In the genomic region with DNA sequence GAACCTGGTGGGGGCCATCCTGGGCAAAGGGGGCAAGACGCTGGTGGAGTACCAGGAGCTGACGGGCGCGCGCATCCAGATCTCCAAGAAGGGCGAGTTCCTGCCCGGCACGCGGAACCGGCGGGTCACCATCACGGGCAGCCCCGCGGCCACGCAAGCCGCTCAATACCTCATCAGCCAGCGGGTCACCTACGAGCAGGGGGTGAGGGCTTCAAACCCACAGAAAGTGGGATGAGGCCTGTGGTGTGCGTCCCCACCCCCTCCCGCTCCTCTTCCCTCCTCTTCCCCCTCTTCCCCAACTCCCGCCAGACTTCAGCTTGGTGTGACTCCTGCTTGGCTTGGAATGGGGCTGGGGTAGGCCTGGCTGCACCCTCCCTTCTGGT, we compare ENCODE assay signal across 7 mouse cellular contexts. TPM values are rescaled to one million over a fixed set of nuclear protein-coding genes. Genes with fewer than 3 reads are reported as not detected.
DNase-seq lines count a peak whose midpoint lies in the region; ATAC-seq and TF ChIP-seq lines count a peak whose summit lies in the region.

No protein-coding gene starts in this region.

- no peaks in the 10 kb centered on the region for H3K36me3 ChIP-seq in lung, postnatal 0 days (ENCODE audit: insufficient read depth, low read length)
- H3K36me3 ChIP-seq in embryonic facial prominence, embryonic 15.5 days: no peaks in the 10 kb centered on the region
- H3K36me3 ChIP-seq in intestine, embryonic 14.5 days (ENCODE audit: control insufficient read depth, insufficient read depth, low read length): no peaks in the 10 kb centered on the region
- peaks cover 52% of the 10 kb centered on the region for H3K36me3 ChIP-seq in neural tube, embryonic 13.5 days

- H3K9ac ChIP-seq in lung, postnatal 0 days (replicated peaks; ENCODE audit: low read depth): no peak overlapping the region; the same call in 1 of the 2 replicates
- peak overlapping the region; percentile 51 for H3K9ac ChIP-seq in embryonic facial prominence, embryonic 15.5 days
- peak overlapping the region; percentile 46 for H3K9ac ChIP-seq in intestine, embryonic 14.5 days (ENCODE audit: low read length)
- H3K9ac ChIP-seq in neural tube, embryonic 13.5 days: peak overlapping the region; percentile 65

- H3K27me3 ChIP-seq in lung, postnatal 0 days (replicated peaks; ENCODE audit: insufficient read depth, low read length): peaks cover 13% of the 10 kb centered on the region; the same call in 1 of the 2 replicates
- H3K27me3 ChIP-seq in embryonic facial prominence, embryonic 15.5 days: peaks cover 74% of the 10 kb centered on the region
- H3K27me3 ChIP-seq in intestine, embryonic 14.5 days (replicated peaks; ENCODE audit: control insufficient read depth, insufficient read depth, low read length): peaks cover 74% of the 10 kb centered on the region
- H3K27me3 ChIP-seq in neural tube, embryonic 13.5 days: peaks cover 6% of the 10 kb centered on the region

- DNase-seq in lung, postnatal 0 days (ENCODE audit: low spot score): peak; percentile 19
- no peak for DNase-seq in lung, postnatal 10 days
- peak; percentile 57 for DNase-seq in intestine, embryonic 14.5 days (ENCODE audit: low spot score)
- no peak for DNase-seq in layer of hippocampus, postnatal 14 days (ENCODE audit: low spot score in 2 of 2)

- TF ChIP-seq EP300 in lung, postnatal 0 days (IDR thresholded peaks at IDR 0.05): no peak

- H3K4me3 ChIP-seq in lung, postnatal 0 days (ENCODE audit: low read depth, low read length): peak overlapping the region; percentile 51
- H3K4me3 ChIP-seq in embryonic facial prominence, embryonic 15.5 days (replicated peaks): peak overlapping the region; percentile 60
- peak overlapping the region; percentile 59 for H3K4me3 ChIP-seq in intestine, embryonic 14.5 days (ENCODE audit: low read depth, low read length)
- peak overlapping the region; percentile 38 for H3K4me3 ChIP-seq in neural tube, embryonic 13.5 days

- H3K9me3 ChIP-seq in lung, postnatal 0 days (ENCODE audit: low read length): no peaks in the 10 kb centered on the region
- H3K9me3 ChIP-seq in embryonic facial prominence, embryonic 15.5 days (replicated peaks): no peaks in the 10 kb centered on the region
- H3K9me3 ChIP-seq in intestine, embryonic 14.5 days (ENCODE audit: control insufficient read depth, low read length): no peaks in the 10 kb centered on the region
- no peaks in the 10 kb centered on the region for H3K9me3 ChIP-seq in neural tube, embryonic 13.5 days

- WGBS in lung, postnatal 0 days: 5% methylated on average over 16 of the region's 21 CpGs
- whole genome bisulfite sequencing in embryonic facial prominence, embryonic 15.5 days: under 1% methylated on average over 21 of the region's 21 CpGs
- WGBS in intestine, embryonic 14.5 days: 1% methylated on average over 21 of the region's 21 CpGs
- WGBS in neural tube, embryonic 13.5 days: 5% methylated on average over 20 of the region's 21 CpGs

- ATAC-seq in lung, postnatal 0 days: no peak
- ATAC-seq in embryonic facial prominence, embryonic 15.5 days (ENCODE audit: insufficient number of reproducible peaks, low FRiP score, low TSS enrichment, low read depth): no peak; the same call in 1 of the 2 replicates
- peak; percentile 8; the same call in 1 of the 2 replicates for ATAC-seq in intestine, embryonic 14.5 days (replicated peaks; ENCODE audit: low FRiP score, low TSS enrichment, low read depth)
- ATAC-seq in neural tube, embryonic 13.5 days (ENCODE audit: low read depth): no peak
- ATAC-seq in monocyte, adult 5-6 weeks (replicated peaks; ENCODE audit: insufficient number of reproducible peaks, low FRiP score, low TSS enrichment, poor library complexity, severe bottlenecking): no peak

- H3K27ac ChIP-seq in lung, postnatal 0 days (ENCODE audit: low read length): peak overlapping the region; percentile 57
- no peak overlapping the region for H3K27ac ChIP-seq in embryonic facial prominence, embryonic 15.5 days (replicated peaks)
- H3K27ac ChIP-seq in intestine, embryonic 14.5 days (ENCODE audit: low read depth): no peak overlapping the region
- peak overlapping the region; percentile 80 for H3K27ac ChIP-seq in neural tube, embryonic 13.5 days (replicated peaks)

- H3K4me1 ChIP-seq in lung, postnatal 0 days (ENCODE audit: insufficient read depth, low read depth, low read length): no peaks in the 10 kb centered on the region
- peaks cover 21% of the 10 kb centered on the region for H3K4me1 ChIP-seq in embryonic facial prominence, embryonic 15.5 days
- H3K4me1 ChIP-seq in intestine, embryonic 14.5 days (replicated peaks; ENCODE audit: control insufficient read depth, insufficient read depth, low read length): 0 out of 2 replicates have a peak, but pooled peaks cover 7% of the 10 kb centered on the region
- peaks cover 72% of the 10 kb centered on the region for H3K4me1 ChIP-seq in neural tube, embryonic 13.5 days (replicated peaks)

- no peak for TF ChIP-seq CTCF in lung, postnatal 0 days (IDR thresholded peaks at IDR 0.05)

- peak overlapping the region; percentile 93 for H3K4me2 ChIP-seq in lung, postnatal 0 days (replicated peaks; ENCODE audit: low read depth, low read length)
- H3K4me2 ChIP-seq in embryonic facial prominence, embryonic 15.5 days (replicated peaks): peak overlapping the region; percentile 98
- peak overlapping the region; percentile 96 for H3K4me2 ChIP-seq in intestine, embryonic 14.5 days (ENCODE audit: low read length)
- peak overlapping the region; percentile 61 for H3K4me2 ChIP-seq in neural tube, embryonic 13.5 days

RNA-seq across cellular contexts. Expression of gene Nanos2, which starts 28.8 kb away (rescaled TPM):
- not detected in 2 replicates for polyA plus RNA-seq in lung, postnatal 0 days (2015; fragmentation: Nextera tagmentation; extraction: Ambion mirVana)
- not detected in 2 replicates for polyA plus RNA-seq in embryonic facial prominence, embryonic 15.5 days (2015; fragmentation: Nextera tagmentation; extraction: Ambion mirVana)
- not detected in 2 replicates for polyA plus RNA-seq in intestine, embryonic 14.5 days (2014; fragmentation: Nextera tagmentation; extraction: Ambion mirVana)
- 0.56 TPM in 2 replicates for polyA plus RNA-seq in neural tube, embryonic 13.5 days (2015; fragmentation: Nextera tagmentation; extraction: Ambion mirVana)
- total RNA-seq in monocyte, adult 5-6 weeks (2017): 0.49 TPM in 1 of 3 replicates, not detected in the others
- 1 to 10 TPM in 1 of 2 experiments, under 1 TPM in 1; 0.48 to 1.3 TPM for total RNA-seq in layer of hippocampus, postnatal 14 days (2021)

RNA-seq across cellular contexts. Expression of gene Mypop, which starts 32.7 kb away (rescaled TPM):
- polyA plus RNA-seq in lung, postnatal 0 days (2015; fragmentation: Nextera tagmentation; extraction: Ambion mirVana): 2.3 and 2.6 TPM in 2 replicates
- 5.9 and 6.3 TPM in 2 replicates for polyA plus RNA-seq in embryonic facial prominence, embryonic 15.5 days (2015; fragmentation: Nextera tagmentation; extraction: Ambion mirVana)
- 2.8 and 3.2 TPM in 2 replicates for polyA plus RNA-seq in intestine, embryonic 14.5 days (2014; fragmentation: Nextera tagmentation; extraction: Ambion mirVana)
- polyA plus RNA-seq in neural tube, embryonic 13.5 days (2015; fragmentation: Nextera tagmentation; extraction: Ambion mirVana): 5.8 and 7.4 TPM in 2 replicates
- 0.75 to 2.1 TPM in 2 of 3 replicates, not detected in the other for total RNA-seq in monocyte, adult 5-6 weeks (2017)
- total RNA-seq in layer of hippocampus, postnatal 14 days (2021): 10 to 100 TPM; 35.6 to 40.5 TPM

RNA-seq across cellular contexts. Expression of gene Nova2, which starts 32.7 kb away (rescaled TPM):
- 1.1 and 1.2 TPM in 2 replicates for polyA plus RNA-seq in lung, postnatal 0 days (2015; fragmentation: Nextera tagmentation; extraction: Ambion mirVana)
- polyA plus RNA-seq in embryonic facial prominence, embryonic 15.5 days (2015; fragmentation: Nextera tagmentation; extraction: Ambion mirVana): 0.56 and 0.60 TPM in 2 replicates
- 0.66 and 0.75 TPM in 2 replicates for polyA plus RNA-seq in intestine, embryonic 14.5 days (2014; fragmentation: Nextera tagmentation; extraction: Ambion mirVana)
- polyA plus RNA-seq in neural tube, embryonic 13.5 days (2015; fragmentation: Nextera tagmentation; extraction: Ambion mirVana): 9.7 and 10.7 TPM in 2 replicates
- total RNA-seq in monocyte, adult 5-6 weeks (2017): not detected in 3 replicates
- total RNA-seq in layer of hippocampus, postnatal 14 days (2021): 100 to 1,000 TPM in 1 of 2 experiments, 10 to 100 TPM in 1; 93.5 to 101 TPM

RNA-seq across cellular contexts. Expression of gene Irf2bp1, which starts 45.5 kb away (rescaled TPM):
- 11.7 and 12.2 TPM in 2 replicates for polyA plus RNA-seq in lung, postnatal 0 days (2015; fragmentation: Nextera tagmentation; extraction: Ambion mirVana)
- 31.1 and 32.2 TPM in 2 replicates for polyA plus RNA-seq in embryonic facial prominence, embryonic 15.5 days (2015; fragmentation: Nextera tagmentation; extraction: Ambion mirVana)
- polyA plus RNA-seq in intestine, embryonic 14.5 days (2014; fragmentation: Nextera tagmentation; extraction: Ambion mirVana): 29.5 and 29.6 TPM in 2 replicates
- 28.4 and 29.9 TPM in 2 replicates for polyA plus RNA-seq in neural tube, embryonic 13.5 days (2015; fragmentation: Nextera tagmentation; extraction: Ambion mirVana)
- total RNA-seq in monocyte, adult 5-6 weeks (2017): 7.1 to 10.5 TPM (median 7.8 TPM) in 3 replicates
- total RNA-seq in layer of hippocampus, postnatal 14 days (2021): 10 to 100 TPM; 43.7 to 44.5 TPM

RNA-seq across cellular contexts. Expression of gene Ccdc61, which starts 48.2 kb away (rescaled TPM):
- 17.6 and 19.0 TPM in 2 replicates for polyA plus RNA-seq in lung, postnatal 0 days (2015; fragmentation: Nextera tagmentation; extraction: Ambion mirVana)
- 31.8 and 40.3 TPM in 2 replicates for polyA plus RNA-seq in embryonic facial prominence, embryonic 15.5 days (2015; fragmentation: Nextera tagmentation; extraction: Ambion mirVana)
- polyA plus RNA-seq in intestine, embryonic 14.5 days (2014; fragmentation: Nextera tagmentation; extraction: Ambion mirVana): 21.5 and 21.7 TPM in 2 replicates
- 19.7 and 23.0 TPM in 2 replicates for polyA plus RNA-seq in neural tube, embryonic 13.5 days (2015; fragmentation: Nextera tagmentation; extraction: Ambion mirVana)
- total RNA-seq in monocyte, adult 5-6 weeks (2017): 10.6 to 30.0 TPM (median 24.7 TPM) in 3 replicates
- 10 to 100 TPM; 11.0 to 12.8 TPM for total RNA-seq in layer of hippocampus, postnatal 14 days (2021)

Comparison
In these comparisons a context has a peak if more than half of its experiments do, and no peak if none do; other contexts are left out.
1. DNase-seq: peak in lung, postnatal 0 days (single experiment) and intestine, embryonic 14.5 days (single experiment); none in lung, postnatal 10 days (single experiment) and layer of hippocampus, postnatal 14 days (0 of 2).
2. H3K27ac ChIP-seq: peak in lung, postnatal 0 days (single experiment) and neural tube, embryonic 13.5 days (single experiment); none in embryonic facial prominence, embryonic 15.5 days (single experiment) and intestine, embryonic 14.5 days (single experiment).
3. Peak in every context shown above with its lines, with median percentiles within 50 percentile points of each other: H3K4me2 ChIP-seq and H3K4me3 ChIP-seq.